Mouse (Mus musculus): ENCODE measurements at regions not wholly inside any gene's neighbourhood (a gene's known extent, or its start where the extent isn't known, plus 50 kb on each side); places are given as distances from the start of the nearest gene placed in this dataset.
A peak's percentile ranks its signal among the peaks of the same experiment; 100 is the strongest.

DNA sequence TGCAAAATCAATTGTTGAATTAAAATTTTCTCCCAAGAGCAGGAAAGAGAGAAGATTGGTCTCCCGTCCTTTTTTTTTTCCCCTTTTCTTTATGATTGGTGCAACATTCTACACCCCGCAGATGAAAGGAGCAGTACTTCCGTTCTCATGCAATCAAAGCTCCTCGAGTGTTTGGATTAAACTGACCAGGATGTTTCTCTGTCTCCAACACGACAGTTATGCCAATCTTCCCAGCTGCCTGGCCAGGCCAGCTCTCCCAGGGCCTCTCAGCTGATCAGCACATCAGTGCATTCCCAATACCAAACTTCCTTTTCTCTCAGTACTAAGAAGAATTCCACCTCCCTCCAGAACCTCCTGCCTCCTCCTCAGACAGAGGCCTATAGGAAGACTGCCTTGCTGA lies 52.7 kb upstream of the Pde5a start:
- peak; percentile 69 for DNase-seq

DNA sequence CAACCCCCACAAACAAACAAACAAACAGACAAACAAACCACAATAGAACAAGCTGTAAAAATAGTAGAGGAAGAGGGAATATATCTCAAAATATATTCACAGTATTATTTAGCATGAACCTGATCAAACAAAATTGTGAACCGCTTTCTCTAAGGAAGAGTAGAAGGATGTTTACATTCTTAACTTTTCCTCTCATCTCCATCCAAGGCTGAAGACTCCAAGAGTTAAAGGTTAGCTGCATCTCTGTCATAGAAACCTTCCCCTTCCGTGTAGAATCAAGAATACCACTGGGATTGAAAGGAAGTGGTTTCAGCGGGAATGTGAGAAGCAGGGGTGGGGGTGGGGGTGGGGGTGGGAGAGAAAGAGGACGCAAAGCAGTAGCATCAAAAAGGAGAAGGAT lies 51.9 kb upstream of the Pde5a start:
- no peak for DNase-seq

Measured in lung, postnatal 36 days (tissue).